Mouse (Mus musculus): ENCODE data around the gene 4930402H24Rik.

The 4930402H24Rik gene

GRCm38 (mm10) chr2:130805146-130805545 is 101.1 kb downstream of the 4930402H24Rik start:
- DNase-seq, result no peak

DNA sequence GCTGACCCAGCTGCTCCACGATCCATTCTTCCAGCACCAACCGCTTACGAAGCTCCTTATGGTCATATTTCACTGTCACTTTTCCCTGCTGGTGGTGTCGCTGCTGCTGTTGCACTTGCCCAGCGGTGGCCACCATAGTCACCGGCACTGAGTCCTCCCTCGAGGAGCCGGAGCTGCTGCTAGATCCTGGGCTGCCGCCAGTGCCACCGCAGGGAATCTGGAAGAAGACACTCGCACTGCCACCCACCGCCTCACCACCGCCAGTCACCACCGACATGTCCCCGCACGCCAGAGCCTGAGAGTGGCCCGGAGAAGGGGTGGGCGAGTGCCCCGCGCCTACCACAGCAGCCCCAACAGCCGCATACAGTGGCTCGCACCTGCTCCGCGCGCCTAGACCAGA is 102.5 kb downstream of the 4930402H24Rik start:
- DNase-seq, result no peak

DNA sequence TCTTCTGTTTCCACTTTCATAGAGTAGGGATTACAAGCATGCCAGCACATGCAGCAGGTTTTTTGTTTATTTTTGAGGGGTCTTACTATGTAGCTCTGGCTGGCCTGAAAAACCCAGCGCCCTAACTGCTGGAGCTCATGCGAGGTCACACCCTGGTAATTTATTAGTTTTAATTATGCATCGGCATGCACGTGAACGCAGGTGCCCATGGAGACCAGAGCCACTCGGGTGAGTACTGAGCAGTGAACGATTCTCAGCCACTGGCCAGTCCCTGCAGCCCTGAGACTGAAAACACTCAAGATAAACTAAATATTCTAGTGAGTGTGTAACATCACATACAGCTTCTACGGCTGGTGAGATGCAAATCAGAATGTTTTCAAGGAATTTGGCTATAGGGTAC is 110.5 kb downstream of the 4930402H24Rik start:
- peak; percentile 62 for DNase-seq

GRCm38 (mm10) chr2:130791722-130792121 is 114.5 kb downstream of the 4930402H24Rik start:
- DNase-seq, result peak; percentile 25

GRCm38 (mm10) chr2:130789642-130790041 is 116.6 kb downstream of the 4930402H24Rik start:
- no peak for DNase-seq

DNA sequence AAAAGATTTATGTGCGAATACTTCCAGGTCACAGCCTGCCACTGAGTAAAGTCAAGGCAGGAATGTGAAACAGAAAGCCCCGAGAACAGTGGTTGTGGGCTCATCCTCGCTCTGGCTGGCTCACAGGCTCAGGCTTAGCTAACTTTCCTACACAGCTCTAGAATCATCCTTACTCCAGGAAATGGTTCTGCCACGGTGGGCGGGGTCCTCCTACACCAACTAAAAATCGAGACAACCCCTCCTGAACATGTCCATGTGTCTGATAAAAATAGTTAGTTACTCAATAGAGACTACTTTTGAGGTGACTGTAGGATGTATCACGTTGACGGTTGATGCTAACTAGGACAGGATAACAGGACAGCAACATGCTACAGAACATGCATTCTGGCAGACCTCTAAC is 117.2 kb downstream of the 4930402H24Rik start:
- DNase-seq, result no peak

DNA sequence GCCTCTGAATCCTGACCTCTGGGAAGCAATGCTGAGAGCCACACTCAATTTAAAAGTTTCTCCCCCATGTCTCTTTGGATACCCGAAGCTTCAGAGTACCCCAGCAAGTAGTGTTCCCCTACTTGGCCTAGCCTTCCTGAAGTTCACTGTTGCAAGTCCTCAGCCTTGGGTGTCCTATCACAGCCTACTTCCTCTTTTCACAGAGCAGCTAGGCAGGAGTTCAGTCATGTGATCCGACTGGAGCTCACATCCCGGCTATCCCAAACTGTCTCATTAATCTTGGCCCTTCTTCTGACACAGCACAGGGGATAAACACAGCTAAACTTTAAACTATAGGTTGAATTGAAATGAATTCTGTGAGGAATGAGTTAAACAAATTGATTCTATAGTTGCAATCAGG is 121.3 kb downstream of the 4930402H24Rik start:
- no peak for DNase-seq

DNA sequence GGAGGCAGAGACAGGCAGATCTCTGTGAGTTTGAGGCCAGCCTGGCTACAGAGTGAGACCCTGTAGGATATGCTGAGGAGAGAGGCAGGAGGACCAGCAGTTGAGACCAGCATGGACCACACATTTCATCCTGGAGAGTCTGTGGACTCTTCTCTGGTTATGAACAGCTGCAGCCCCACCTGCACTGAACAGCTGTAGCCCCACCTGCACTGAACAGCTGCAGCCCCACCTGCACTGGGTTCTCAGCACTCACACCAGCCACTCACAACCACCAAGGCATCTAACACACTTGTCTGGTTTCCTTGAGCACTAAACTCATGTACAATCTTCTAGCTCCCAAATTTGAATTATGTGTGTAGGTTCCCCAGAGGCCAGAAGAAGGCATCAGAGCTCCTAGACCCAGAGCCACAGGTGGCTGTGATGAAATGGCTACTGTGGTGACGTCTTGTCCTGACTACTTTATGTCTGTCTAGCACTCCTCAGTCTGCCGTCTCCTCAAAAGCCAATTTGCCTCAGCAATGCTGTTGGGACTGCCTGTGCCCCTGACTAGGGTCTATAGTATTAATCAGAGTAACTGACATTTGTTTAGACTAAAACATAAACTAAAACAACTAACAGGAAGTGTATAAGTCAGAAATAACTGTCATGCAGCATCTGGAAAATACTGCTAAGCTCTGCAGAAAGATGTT is 125.4 kb downstream of the 4930402H24Rik start:
- no peak for DNase-seq

GRCm38 (mm10) chr2:130779935-130780334 is 126.3 kb downstream of the 4930402H24Rik start:
- no peak for DNase-seq

- DNase-seq, result no peak
Measured at GRCm38 (mm10) chr2:130776610-130777009, 129.6 kb downstream of the 4930402H24Rik start.

DNA sequence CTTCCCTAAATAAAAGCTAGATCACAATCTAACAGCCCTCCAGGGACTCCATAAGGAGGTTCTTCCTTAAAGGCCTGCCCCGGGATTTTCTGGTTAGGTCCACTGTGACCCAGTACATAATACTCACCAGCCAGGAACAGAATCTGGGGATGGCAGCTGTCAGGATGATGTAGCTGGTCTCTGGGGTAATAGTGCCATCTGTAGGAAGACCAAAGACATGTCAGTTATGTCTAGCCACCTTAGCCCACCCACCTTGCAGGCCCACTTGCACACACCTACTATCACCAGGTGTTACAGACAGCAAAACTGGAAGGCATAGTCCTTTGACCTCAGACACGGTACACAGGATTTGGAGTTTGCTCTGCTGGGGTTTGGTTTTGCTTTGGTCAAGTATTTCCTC is 138.7 kb downstream of the 4930402H24Rik start:
- DNase-seq, result peak; percentile 3

DNA sequence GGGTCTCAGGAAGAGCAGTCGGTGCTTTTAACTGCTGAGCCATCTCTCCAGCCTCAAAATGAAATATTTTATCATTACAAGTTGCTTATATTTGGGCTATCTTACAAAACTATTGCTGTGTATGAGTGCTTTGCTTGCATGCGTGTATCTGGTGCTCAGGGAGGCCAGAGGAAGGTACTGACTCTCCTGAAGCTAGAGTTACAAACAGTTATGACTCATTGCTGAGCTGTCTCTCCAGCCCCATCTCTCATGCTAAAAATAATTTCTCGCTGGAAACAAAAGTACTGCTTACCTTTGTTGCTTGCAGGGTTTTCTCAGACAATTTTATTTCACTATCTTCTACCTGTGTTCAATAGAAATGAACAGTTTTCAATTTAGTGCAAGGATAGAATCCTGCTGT is 140.8 kb downstream of the 4930402H24Rik start:
- DNase-seq, result no peak

GRCm38 (mm10) chr2:130760876-130761275 is 145.3 kb downstream of the 4930402H24Rik start:
- peak; percentile 50 for DNase-seq

DNA sequence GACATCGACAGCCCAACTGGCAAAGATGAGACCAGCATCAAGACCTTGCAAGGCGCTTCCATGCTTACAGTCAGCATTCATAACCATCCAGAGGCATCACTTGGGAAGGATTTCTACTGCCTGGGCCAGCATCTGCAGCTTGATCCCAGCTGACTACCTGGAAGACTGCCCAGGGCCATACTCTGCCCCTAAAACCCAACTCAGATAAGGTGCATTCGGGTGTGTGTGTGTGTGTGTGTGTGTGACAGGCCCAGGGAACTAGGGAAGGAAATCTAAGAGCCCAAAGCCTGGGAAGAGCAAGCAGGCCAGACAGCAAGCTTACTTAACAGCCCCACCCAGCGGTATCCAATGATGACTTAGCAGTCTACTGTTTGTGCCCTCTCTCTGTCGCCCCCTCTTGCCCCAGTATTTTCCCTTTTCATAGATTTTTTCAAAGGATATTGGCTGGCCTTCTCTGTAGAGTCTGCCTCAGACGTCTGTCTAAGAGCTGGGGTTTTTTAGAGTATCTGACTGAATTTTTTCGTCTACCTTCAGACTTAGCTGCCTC is 151.1 kb downstream of the 4930402H24Rik start:
- DNase-seq, result no peak

DNA sequence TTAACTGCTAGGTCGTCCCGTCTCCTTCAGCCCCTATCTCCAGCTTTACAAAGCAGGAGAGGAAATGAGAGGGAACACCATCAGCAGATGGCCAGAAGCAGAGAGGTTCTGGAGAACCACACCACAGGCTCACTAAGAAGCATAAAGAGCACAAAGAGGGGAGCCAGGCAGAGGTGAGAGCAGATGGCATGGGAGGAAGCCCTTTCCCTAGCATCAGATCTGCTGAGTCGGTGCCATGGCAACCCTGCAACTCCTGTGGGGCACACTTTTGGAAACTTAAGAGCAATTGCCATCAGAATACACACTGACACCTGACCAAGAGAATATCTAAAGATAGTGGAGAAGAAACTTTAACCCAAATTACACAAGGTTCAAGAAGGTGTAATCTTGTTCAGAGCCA is 151.6 kb downstream of the 4930402H24Rik start:
- DNase-seq, result no peak

- peak; percentile 9 for DNase-seq
Measured at GRCm38 (mm10) chr2:130750449-130750848, 155.8 kb downstream of the 4930402H24Rik start.

DNA sequence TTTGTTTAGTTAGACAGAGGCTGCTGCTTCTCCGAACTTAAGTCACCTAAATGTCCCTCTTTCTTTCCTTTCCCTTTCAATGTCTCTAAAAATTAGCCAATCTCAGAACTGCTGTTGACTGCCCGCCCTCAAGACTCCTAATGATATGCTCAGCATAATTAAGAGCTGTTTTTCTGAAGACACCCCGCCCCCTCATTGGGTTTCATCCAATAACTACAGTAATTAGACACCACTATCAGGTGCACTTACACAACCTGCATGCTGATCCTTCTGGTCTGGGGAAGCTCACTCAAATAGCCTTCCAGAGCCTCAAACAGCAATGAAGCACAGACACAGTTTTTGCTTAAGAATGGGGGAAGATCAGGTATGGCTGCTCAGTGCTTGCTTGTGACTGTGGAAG is 156.5 kb downstream of the 4930402H24Rik start:
- DNase-seq, result peak; percentile 19

DNA sequence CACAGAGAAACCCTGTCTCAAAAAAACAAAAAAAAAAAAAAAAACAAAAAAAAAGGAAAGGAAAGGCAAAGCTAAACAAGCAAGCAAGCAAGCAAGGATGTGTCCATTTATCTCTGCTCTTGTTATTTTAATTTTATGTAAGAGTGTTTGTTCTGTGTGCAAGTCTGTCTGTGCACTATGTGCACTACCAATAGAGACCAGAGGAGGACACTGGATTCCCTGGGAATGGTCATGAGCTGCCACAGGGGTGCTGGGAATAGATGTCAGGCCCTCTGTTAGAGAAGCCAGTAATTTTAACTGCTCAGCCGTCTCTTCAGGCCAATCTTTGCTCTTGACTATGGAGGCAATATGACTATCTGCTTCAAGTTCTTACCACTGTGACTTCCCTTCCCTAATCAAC is 162.6 kb downstream of the 4930402H24Rik start:
- DNase-seq, result no peak

DNA sequence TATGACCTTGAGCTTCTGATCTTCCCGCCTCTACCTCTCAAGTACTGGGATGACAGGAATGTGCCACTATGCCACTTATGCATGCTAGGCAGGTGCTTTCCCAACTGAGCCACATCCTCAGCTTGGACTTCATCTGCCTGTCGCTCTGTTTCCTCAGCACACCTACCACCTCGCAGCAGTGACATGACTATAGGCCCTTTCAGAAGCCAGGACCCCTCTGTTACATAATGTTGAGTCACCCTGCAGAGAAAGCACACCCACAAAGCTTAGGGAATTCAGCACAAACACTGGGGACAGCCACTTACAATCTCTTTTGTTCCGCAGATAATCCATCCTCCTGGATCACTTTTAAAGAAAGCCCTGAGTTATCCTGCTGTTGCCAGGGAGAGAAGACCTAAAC is 166.1 kb downstream of the 4930402H24Rik start:
- no peak for DNase-seq

DNA sequence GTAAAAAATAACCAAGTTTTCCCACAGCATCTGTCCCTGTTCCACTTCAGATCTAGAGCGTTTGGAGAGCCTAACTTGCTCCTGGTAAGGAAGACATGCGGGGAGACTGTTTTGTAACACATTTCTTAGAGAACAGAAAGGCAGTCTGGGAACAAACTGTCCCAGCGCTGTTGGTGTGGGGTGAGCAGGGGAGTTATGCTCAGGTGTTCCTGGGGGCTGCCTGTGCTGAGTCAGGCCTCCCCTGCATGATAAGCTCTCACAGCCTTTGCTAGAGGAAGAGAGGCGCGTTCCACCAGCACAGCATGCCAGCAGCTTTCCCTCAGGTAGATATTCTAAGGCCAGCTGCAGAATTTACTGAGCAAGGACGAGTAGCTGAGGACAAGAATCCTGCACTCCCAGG is 168.2 kb downstream of the 4930402H24Rik start:
- DNase-seq, result no peak

DNA sequence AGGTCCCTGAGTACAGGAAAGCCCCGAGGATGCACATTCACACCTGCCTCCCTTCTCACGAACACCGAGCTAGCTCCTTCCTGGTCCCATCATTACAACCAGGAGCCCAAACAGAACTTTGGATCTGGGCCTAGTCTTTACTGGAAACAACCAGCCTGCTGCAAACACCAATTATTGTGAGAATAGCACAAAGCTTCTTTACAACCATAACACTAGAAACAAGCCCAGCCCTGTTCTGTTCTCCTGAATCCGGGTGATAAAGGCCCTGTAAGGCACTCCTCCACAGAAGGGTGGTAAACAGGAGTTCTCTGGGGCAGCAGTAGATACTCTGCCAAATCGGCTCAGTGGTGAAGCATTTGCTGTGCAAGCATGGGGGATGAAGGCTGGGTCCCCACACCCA is 170.9 kb downstream of the 4930402H24Rik start:
- DNase-seq, result no peak

DNA sequence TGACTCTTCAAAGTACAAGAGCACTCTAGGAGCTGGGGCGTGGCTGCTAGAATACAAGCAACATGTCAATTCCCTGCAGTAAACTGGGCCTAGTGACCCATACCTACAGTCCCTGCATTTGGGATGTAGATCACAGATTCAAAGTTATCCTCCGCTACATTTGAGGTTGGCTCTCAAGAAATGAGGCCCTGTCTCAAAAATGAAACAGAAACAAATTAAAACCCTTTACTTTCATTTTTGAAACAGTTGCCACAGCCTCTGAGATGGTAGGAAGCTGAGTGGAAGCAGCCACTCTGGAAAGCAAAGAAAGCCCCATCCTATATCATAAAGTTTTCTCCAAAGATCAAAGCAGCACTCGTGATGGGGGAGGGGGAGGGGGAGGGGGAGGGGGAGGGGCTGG is 172.8 kb downstream of the 4930402H24Rik start:
- DNase-seq, result no peak

DNA sequence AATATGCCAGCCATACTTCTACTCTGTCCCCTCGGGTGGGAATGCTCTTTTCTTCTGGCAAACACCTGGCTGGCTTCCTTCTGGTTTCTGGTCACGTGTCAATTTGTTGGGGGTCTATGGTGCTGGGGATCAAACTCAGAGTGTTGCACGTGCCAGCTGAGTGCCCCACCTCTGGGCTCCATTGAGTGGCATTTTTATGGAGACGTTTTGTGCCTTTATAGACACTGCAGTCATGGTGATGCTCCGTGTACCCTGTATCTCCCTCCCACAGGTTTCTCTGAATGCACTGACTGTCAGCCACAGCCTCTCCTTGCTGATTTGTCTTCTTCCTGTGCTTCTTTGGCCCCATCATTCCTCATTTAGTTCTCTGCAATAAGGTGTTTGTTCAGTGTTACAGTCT is 174.4 kb downstream of the 4930402H24Rik start:
- no peak for DNase-seq

GRCm38 (mm10) chr2:130730746-130731145 is 175.5 kb downstream of the 4930402H24Rik start:
- no peak for DNase-seq
